Mouse (Mus musculus) hindbrain, embryonic 14.5 days (tissue): ENCODE results near the gene AI661453. TPM values are rescaled to one million over a fixed set of nuclear protein-coding genes. Genes with fewer than 3 reads are reported as not detected.
"Not testable (repeated sequence)": the region's sequence is repeated elsewhere in the genome, so short reads cannot be mapped to it uniquely, and the experiment has no call there.

Source experiments
- ATAC-seq: fragments of 200-750 bp; cut with Nextera tagmentation; 2 replicates; pipeline ENCODE4 v1.8.0; 2017; ENCODE audit warnings: moderate number of reproducible peaks, mild to moderate bottlenecking, moderate TSS enrichment, moderate library complexity; ENCODE audit not compliant: low FRiP score
- DNase-seq: peaks from one replicate; pipeline ENCODE4 v3.0.0-alpha.2; 2015; ENCODE audit warnings: low spot score
- H3K27ac ChIP-seq: fragments of 300-500 bp; sonication (generic); 2 replicates; pipeline ENCODE4 v1.5.1; 2014; ENCODE audit warnings: mild to moderate bottlenecking, moderate library complexity
- H3K27me3 ChIP-seq: fragments of 300-500 bp; sonication (generic); 2 replicates; pipeline ENCODE4 v1.6.1; 2014; ENCODE audit warnings: mild to moderate bottlenecking, low read length, mixed read lengths; ENCODE audit not compliant: control insufficient read depth, insufficient read depth
- H3K36me3 ChIP-seq: fragments of 300-500 bp; sonication (generic); replicated peaks from 2 replicates; pipeline ENCODE4 v1.6.1; 2014; ENCODE audit not compliant: control insufficient read depth, insufficient read depth
- H3K4me1 ChIP-seq: fragments of 300-500 bp; sonication (generic); replicated peaks from 2 replicates; pipeline ENCODE4 v1.6.1; 2014; ENCODE audit warnings: antibody characterized with exemption, low read length, mixed read lengths; ENCODE audit not compliant: control insufficient read depth, insufficient read depth
- H3K4me2 ChIP-seq: fragments of 300-500 bp; sonication (generic); replicated peaks from 2 replicates; pipeline ENCODE4 v1.6.1; 2014; ENCODE audit warnings: mild to moderate bottlenecking, moderate library complexity
- H3K4me3 ChIP-seq: fragments of 300-500 bp; sonication (generic); replicated peaks from 2 replicates; pipeline ENCODE4 v1.5.1; 2014; ENCODE audit warnings: mild to moderate bottlenecking, low read length
- H3K9ac ChIP-seq: fragments of 300-500 bp; sonication (generic); 2 replicates; pipeline ENCODE4 v1.6.1; 2014
- H3K9me3 ChIP-seq: fragments of 300-500 bp; sonication (generic); 2 replicates; pipeline ENCODE4 v1.6.1; 2016; ENCODE audit warnings: low read length; ENCODE audit not compliant: control insufficient read depth
- WGBS: fragments of 180-500 bp; shearing (Covaris S2); extraction: QIAGEN DNeasy Blood & Tissue Kit; methylation state at CpG from one replicate; pipeline ENCODE4 v1.1.7; 2014; 5-methylcytosine and 5-hydroxymethylcytosine counted together
- polyA plus RNA-seq: library from polyadenylated mRNA; unstranded; fragments of >200 nt; fragmentation: Nextera tagmentation; extraction: Ambion mirVana; gene quantifications from 2 replicates; pipeline ENCODE4 v1.2.1, GENCODE M21; 2014

Gene AI661453
- polyA plus RNA-seq, 1 experiment from 2014 or later = 0.23 TPM

- not testable (repeated sequence) for H3K27ac ChIP-seq, H3K4me1 ChIP-seq, H3K9me3 ChIP-seq, H3K36me3 ChIP-seq
- ATAC-seq = peak; percentile 55; the same call in 1 of the 2 replicates
- H3K9ac ChIP-seq = peak overlapping the region; percentile 39
- peak overlapping the region; percentile 32 for H3K4me3 ChIP-seq
- H3K27me3 ChIP-seq = peaks cover 36% of the 10 kb centered on the region
- peak overlapping the region; percentile 62 for H3K4me2 ChIP-seq
- peak; percentile 41 for DNase-seq
- 4% methylated on average over 74 of the region's 74 CpGs for WGBS
Observed at GRCm38 (mm10) chr17:47409897-47410861, 26.2 kb upstream of the AI661453 start.

- Histone ChIP-seq H3K27me3 (no peaks in the 10 kb centered on the region), H3K4me2 (no peak overlapping the region), H3K9me3 (no peaks in the 10 kb centered on the region), H3K9ac (no peak overlapping the region), H3K4me1 (no peaks in the 10 kb centered on the region), H3K36me3 (no peaks in the 10 kb centered on the region), H3K27ac (no peak overlapping the region), H3K4me3 (no peak overlapping the region)
- ATAC-seq (no peak), DNase-seq (no peak)
- 68% methylated on average over 2 of the region's 2 CpGs for WGBS
Observed at GRCm38 (mm10) chr17:47420195-47420594, 16.2 kb upstream of the AI661453 start.

- no peaks in the 10 kb centered on the region for H3K27me3 ChIP-seq
- no peaks in the 10 kb centered on the region for H3K36me3 ChIP-seq
- DNase-seq (no peak), ATAC-seq (no peak)
- H3K4me1 ChIP-seq = no peaks in the 10 kb centered on the region
- WGBS = 87% methylated on average over 3 of the region's 3 CpGs
- no peak overlapping the region for H3K27ac ChIP-seq
- H3K4me3 ChIP-seq = no peak overlapping the region
- H3K9me3 ChIP-seq = no peaks in the 10 kb centered on the region
- H3K9ac ChIP-seq = no peak overlapping the region
- H3K4me2 ChIP-seq = no peak overlapping the region
Observed at GRCm38 (mm10) chr17:47421566-47421965, 14.8 kb upstream of the AI661453 start.

- not testable (repeated sequence) for H3K9me3 ChIP-seq, H3K27ac ChIP-seq, H3K27me3 ChIP-seq, ATAC-seq, H3K36me3 ChIP-seq, H3K4me3 ChIP-seq, DNase-seq, H3K9ac ChIP-seq, H3K4me2 ChIP-seq, H3K4me1 ChIP-seq
- 89% methylated on average over 1 of the region's 1 CpGs for WGBS
Observed at GRCm38 (mm10) chr17:47422616-47423015, 13.8 kb upstream of the AI661453 start.

- Histone ChIP-seq H3K9me3 (no peaks in the 10 kb centered on the region), H3K36me3 (no peaks in the 10 kb centered on the region), H3K4me2 (no peak overlapping the region), H3K4me1 (peaks cover 6% of the 10 kb centered on the region; the same call in 1 of the 2 replicates), H3K4me3 (no peak overlapping the region), H3K27ac (no peak overlapping the region), H3K9ac (no peak overlapping the region), H3K27me3 (no peaks in the 10 kb centered on the region)
- no peak for ATAC-seq
- no peak for DNase-seq
- whole genome bisulfite sequencing = 76% methylated on average over 6 of the region's 6 CpGs
Observed at GRCm38 (mm10) chr17:47424186-47424585, 12.2 kb upstream of the AI661453 start.

- WGBS = 74% methylated on average over 6 of the region's 6 CpGs
- H3K36me3 ChIP-seq = no peaks in the 10 kb centered on the region
- no peak for DNase-seq
- ATAC-seq = no peak
- H3K9ac ChIP-seq = no peak overlapping the region
- no peak overlapping the region for H3K4me3 ChIP-seq
- H3K9me3 ChIP-seq = no peaks in the 10 kb centered on the region
- H3K27ac ChIP-seq = no peak overlapping the region
- H3K27me3 ChIP-seq = no peaks in the 10 kb centered on the region
- peaks cover 6% of the 10 kb centered on the region; the same call in 1 of the 2 replicates for H3K4me1 ChIP-seq
- H3K4me2 ChIP-seq = no peak overlapping the region
Observed at GRCm38 (mm10) chr17:47427316-47427715, 9.1 kb upstream of the AI661453 start.

GRCm38 (mm10) chr17:47428831-47429304 lies 7.5 kb upstream of the AI661453 start:
- Histone ChIP-seq H3K4me1 (peaks cover 6% of the 10 kb centered on the region; the same call in 1 of the 2 replicates), H3K9ac (no peak overlapping the region; the same call in 1 of the 2 replicates), H3K27ac (no peak overlapping the region), H3K27me3 (no peaks in the 10 kb centered on the region), H3K4me3 (no peak overlapping the region), H3K4me2 (peak overlapping the region; percentile 35), H3K9me3 (no peaks in the 10 kb centered on the region), H3K36me3 (no peaks in the 10 kb centered on the region)
- DNase-seq = peak; percentile 61
- peak; percentile 51; the same call in 1 of the 2 replicates for ATAC-seq
- WGBS = 3% methylated on average over 8 of the region's 8 CpGs

- peaks cover 6% of the 10 kb centered on the region; the same call in 1 of the 2 replicates for H3K4me1 ChIP-seq
- H3K27me3 ChIP-seq = peaks cover 9% of the 10 kb centered on the region
- H3K36me3 ChIP-seq = no peaks in the 10 kb centered on the region
- 68% methylated on average over 5 of the region's 5 CpGs for WGBS
- DNase-seq = no peak
- no peak overlapping the region for H3K4me3 ChIP-seq
- no peak overlapping the region for H3K9ac ChIP-seq
- H3K9me3 ChIP-seq = no peaks in the 10 kb centered on the region
- H3K27ac ChIP-seq = no peak overlapping the region
- no peak for ATAC-seq
- no peak overlapping the region for H3K4me2 ChIP-seq
Observed at GRCm38 (mm10) chr17:47430815-47431214, 5.6 kb upstream of the AI661453 start.

GRCm38 (mm10) chr17:47436907-47437547 lies 612 bp downstream of the AI661453 start, which contains the start of gene 1700001C19Rik:
TSS of gene 1700001C19Rik (minus strand) at chr17:47437376.
- Histone ChIP-seq H3K9ac (peak within 1 kb of the TSS; percentile 38), H3K36me3 (no peaks in the 10 kb centered on the region), H3K27me3 (peaks cover 48% of the 10 kb centered on the region), H3K4me2 (peak within 1 kb of the TSS; percentile 75), H3K4me1 (peaks cover 11% of the 10 kb centered on the region; the same call in 1 of the 2 replicates), H3K9me3 (no peaks in the 10 kb centered on the region), H3K27ac (no peak within 1 kb of the TSS), H3K4me3 (peak within 1 kb of the TSS; percentile 35)
- 3% methylated on average over 20 of the region's 25 CpGs for WGBS
- ATAC-seq = no peak
- DNase-seq = no peak
